Mouse (Mus musculus): Measurements from ENCODE around the gene Ccl27b. TPM values are rescaled to one million over a fixed set of nuclear protein-coding genes. Genes with fewer than 3 reads are reported as not detected.
"Not testable (repeated sequence)": the region's sequence is repeated elsewhere in the genome, so short reads cannot be mapped to it uniquely, and the experiment has no call there.

Ccl27b gene
- polyA plus RNA-seq, 2 experiments, result 0.59 TPM; not detected in 1

DNA sequence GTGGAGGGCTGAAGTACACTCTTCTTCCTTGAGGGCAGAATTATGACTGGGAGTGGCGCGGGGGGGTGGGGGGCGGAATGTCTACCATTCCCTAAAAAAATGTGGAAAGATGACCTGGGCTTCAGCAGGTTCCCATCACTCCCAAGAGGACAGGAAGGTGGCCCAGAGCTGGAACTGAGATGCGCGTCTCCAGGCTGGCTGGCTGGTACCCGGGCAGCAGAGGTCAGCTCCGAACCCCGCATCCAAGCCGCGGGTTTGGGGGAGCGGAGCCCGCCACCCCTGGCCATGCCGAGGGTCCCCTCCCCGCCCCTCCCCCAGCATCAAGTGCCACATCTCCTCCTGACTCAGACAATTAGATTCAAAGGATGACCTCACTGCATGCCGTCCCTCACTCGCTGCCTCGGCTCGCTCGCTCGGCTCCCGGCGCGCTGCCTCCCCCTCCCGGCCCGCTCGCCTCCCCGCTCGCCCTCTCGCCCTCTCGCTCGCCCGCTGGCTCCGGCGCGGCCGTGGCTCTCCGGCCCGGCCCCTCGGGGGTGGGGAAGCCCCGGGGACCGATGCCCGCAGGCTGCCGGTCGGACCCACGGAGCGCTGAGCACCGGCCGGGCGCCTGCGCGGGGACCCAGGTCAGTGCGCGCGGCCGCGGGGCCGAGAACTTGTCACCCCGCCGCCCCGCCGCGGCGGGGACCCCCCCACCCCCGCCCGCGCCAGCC lies 26.6 kb downstream of the Ccl27b start:
- DNase-seq (ENCODE audit: low spot score); H3K4me3 ChIP-seq (replicated peaks; ENCODE audit: low read length); H3K4me1 ChIP-seq (ENCODE audit: control insufficient read depth, insufficient read depth, low read length); H3K27me3 ChIP-seq (ENCODE audit: control insufficient read depth, insufficient read depth, low read length); H3K36me3 ChIP-seq (ENCODE audit: control insufficient read depth, insufficient read depth, low read length); ATAC-seq (ENCODE audit: low FRiP score, low read depth); H3K9me3 ChIP-seq (ENCODE audit: control insufficient read depth, low read length); H3K27ac ChIP-seq (replicated peaks; ENCODE audit: low read depth, low read length); H3K4me2 ChIP-seq (replicated peaks; ENCODE audit: low read depth, low read length, severe bottlenecking); H3K9ac ChIP-seq (ENCODE audit: low read depth, low read length, severe bottlenecking): not testable (repeated sequence)
- no CpG with 5 or more reads among the region's 66 CpGs for WGBS

DNA sequence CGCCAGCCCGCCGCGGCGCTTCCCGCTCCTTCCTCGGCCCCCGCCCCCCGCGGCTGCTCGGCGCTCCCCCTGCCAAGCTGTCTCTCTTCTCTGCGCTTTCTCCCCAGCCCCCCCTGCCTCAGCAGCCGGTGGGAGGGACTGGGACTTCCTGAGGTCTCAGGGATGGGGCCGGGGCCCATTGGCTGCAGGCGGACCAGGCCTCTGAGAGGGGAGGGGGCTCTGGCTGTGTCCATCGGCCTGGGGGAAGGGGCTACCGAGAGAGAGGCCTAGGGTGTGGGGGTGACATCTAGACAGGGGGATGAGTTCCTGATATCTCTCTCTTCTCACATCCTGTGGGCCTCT lies 27.1 kb downstream of the Ccl27b start:
- H3K4me1 ChIP-seq (ENCODE audit: control insufficient read depth, insufficient read depth, low read length); H3K36me3 ChIP-seq (ENCODE audit: control insufficient read depth, insufficient read depth, low read length); H3K9ac ChIP-seq (ENCODE audit: low read depth, low read length, severe bottlenecking); DNase-seq (ENCODE audit: low spot score); H3K4me3 ChIP-seq (replicated peaks; ENCODE audit: low read length); H3K27ac ChIP-seq (replicated peaks; ENCODE audit: low read depth, low read length); H3K27me3 ChIP-seq (ENCODE audit: control insufficient read depth, insufficient read depth, low read length); ATAC-seq (ENCODE audit: low FRiP score, low read depth); H3K9me3 ChIP-seq (ENCODE audit: control insufficient read depth, low read length); H3K4me2 ChIP-seq (replicated peaks; ENCODE audit: low read depth, low read length, severe bottlenecking): not testable (repeated sequence)
- no CpG with 5 or more reads among the region's 18 CpGs for WGBS

Other genes starting within 250 kb of the Ccl27b start
- not detected in 2 replicates for gene Gm21586, start 215.9 kb upstream of the Ccl27b start, polyA plus RNA-seq (2012; rRNA removed)
- gene Gm21586, start 215.9 kb upstream of the Ccl27b start, polyA plus RNA-seq (2014; fragmentation: Nextera tagmentation; extraction: Ambion mirVana), result not detected in 2 replicates
- 0.35 and 0.43 TPM in 2 replicates for gene Gm2163, start 188.5 kb upstream of the Ccl27b start, polyA plus RNA-seq (2012; rRNA removed)
- gene Gm2163, start 188.5 kb upstream of the Ccl27b start, polyA plus RNA-seq (2014; fragmentation: Nextera tagmentation; extraction: Ambion mirVana), result 0.15 and 0.18 TPM in 2 replicates
- 0.09 TPM in 1 of 2 replicates, not detected in the other for gene Fam205a2, start 127.1 kb upstream of the Ccl27b start, polyA plus RNA-seq (2012; rRNA removed)
- gene Fam205a2, start 127.1 kb upstream of the Ccl27b start, polyA plus RNA-seq (2014; fragmentation: Nextera tagmentation; extraction: Ambion mirVana), result not detected in 2 replicates
- 0.57 TPM in 1 of 2 replicates, not detected in the other for gene Gm10591, start 43.1 kb upstream of the Ccl27b start, polyA plus RNA-seq (2012; rRNA removed)
- 1.4 TPM in 1 of 2 replicates, not detected in the other for gene Gm10591, start 43.1 kb upstream of the Ccl27b start, polyA plus RNA-seq (2014; fragmentation: Nextera tagmentation; extraction: Ambion mirVana)
- gene Gm2564, start 25.5 kb upstream of the Ccl27b start, polyA plus RNA-seq (2012; rRNA removed), result 0.16 and 0.36 TPM in 2 replicates
- gene Gm2564, start 25.5 kb upstream of the Ccl27b start, polyA plus RNA-seq (2014; fragmentation: Nextera tagmentation; extraction: Ambion mirVana), result 0.37 TPM in 1 of 2 replicates, not detected in the other
- 0.10 and 0.23 TPM in 2 replicates for gene Il11ra2, start 6.6 kb downstream of the Ccl27b start, polyA plus RNA-seq (2012; rRNA removed)
- gene Il11ra2, start 6.6 kb downstream of the Ccl27b start, polyA plus RNA-seq (2014; fragmentation: Nextera tagmentation; extraction: Ambion mirVana), result 0.19 TPM in 1 of 2 replicates, not detected in the other
- gene 4930578G10Rik, start 80.3 kb downstream of the Ccl27b start, polyA plus RNA-seq (2012; rRNA removed), result 0.11 and 0.14 TPM in 2 replicates
- 0.33 TPM in 1 of 2 replicates, not detected in the other for gene 4930578G10Rik, start 80.3 kb downstream of the Ccl27b start, polyA plus RNA-seq (2014; fragmentation: Nextera tagmentation; extraction: Ambion mirVana)
- not detected in 2 replicates for gene Ccl19, start 101.3 kb downstream of the Ccl27b start, polyA plus RNA-seq (2012; rRNA removed)
- not detected in 2 replicates for gene Ccl19, start 101.3 kb downstream of the Ccl27b start, polyA plus RNA-seq (2014; fragmentation: Nextera tagmentation; extraction: Ambion mirVana)
- gene Ccl21a, start 118.7 kb downstream of the Ccl27b start, polyA plus RNA-seq (2012; rRNA removed), result 28.7 and 29.5 TPM in 2 replicates
- gene Ccl21a, start 118.7 kb downstream of the Ccl27b start, polyA plus RNA-seq (2014; fragmentation: Nextera tagmentation; extraction: Ambion mirVana), result 60.6 and 72.6 TPM in 2 replicates
- not detected in 2 replicates for gene Fam205a1, start 198.6 kb downstream of the Ccl27b start, polyA plus RNA-seq (2012; rRNA removed)
- gene Fam205a1, start 198.6 kb downstream of the Ccl27b start, polyA plus RNA-seq (2014; fragmentation: Nextera tagmentation; extraction: Ambion mirVana), result 0.06 TPM in 2 replicates
- 0.01 TPM in 1 of 2 replicates, not detected in the other for gene Gm12394, start 201.5 kb downstream of the Ccl27b start, polyA plus RNA-seq (2012; rRNA removed)
- gene Gm12394, start 201.5 kb downstream of the Ccl27b start, polyA plus RNA-seq (2014; fragmentation: Nextera tagmentation; extraction: Ambion mirVana), result 0.21 and 0.23 TPM in 2 replicates
- gene Fam205c, start 219.0 kb downstream of the Ccl27b start, polyA plus RNA-seq (2012; rRNA removed), result not detected in 2 replicates
- 0.55 TPM in 1 of 2 replicates, not detected in the other for gene Fam205c, start 219.0 kb downstream of the Ccl27b start, polyA plus RNA-seq (2014; fragmentation: Nextera tagmentation; extraction: Ambion mirVana)